Comparison of ENCODE assay signal across 23 mouse cellular contexts in the genomic region with DNA sequence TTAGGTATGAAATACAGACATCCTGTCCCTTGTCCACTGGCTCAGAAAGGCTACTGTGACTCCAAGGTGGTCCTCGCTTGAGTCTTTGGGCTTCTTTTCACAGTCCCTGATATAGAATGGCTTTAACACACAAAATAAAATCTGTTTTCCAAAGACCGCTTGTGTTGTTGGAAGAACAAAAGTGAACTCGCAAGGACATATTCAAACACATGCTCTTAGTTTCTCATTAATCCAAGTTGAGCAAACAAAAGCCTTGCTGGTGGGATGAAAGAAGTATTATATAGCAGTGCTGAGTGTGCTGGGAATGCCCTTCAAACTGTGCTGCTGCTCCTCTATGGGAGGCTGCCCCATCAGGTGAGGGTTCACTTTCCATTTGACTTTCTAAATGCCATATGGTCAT.
DNase-seq lines count a peak whose midpoint lies in the region; ATAC-seq and TF ChIP-seq lines count a peak whose summit lies in the region.
"Had no signal": no experiment of that assay in that cellular context is flagged by ENCODE, and none has a peak within 500 bp of the region (broad histone marks: within the 10 kb centered on the region; RNA-seq: fewer than 3 reads in every experiment).

No protein-coding gene starts in this region.

- H3K9ac ChIP-seq in hindbrain, embryonic 14.5 days = no peak overlapping the region
- H3K9ac ChIP-seq in hindbrain, embryonic 11.5 days (ENCODE audit: low read depth, low read length) = no peak overlapping the region
- H3K9ac ChIP-seq in midbrain, embryonic 15.5 days = no peak overlapping the region
- no peak overlapping the region for H3K9ac ChIP-seq in midbrain, embryonic 16.5 days (ENCODE audit: low read depth, low read length)
- no peak overlapping the region for H3K9ac ChIP-seq in forebrain, embryonic 14.5 days (ENCODE audit: low read length)
- H3K9ac ChIP-seq in hindbrain, postnatal 0 days (replicated peaks; ENCODE audit: low read length) = no peak overlapping the region
- H3K9ac ChIP-seq: embryonic facial prominence, embryonic 15.5 days; heart, embryonic 13.5 days had no signal

- peaks cover 10% of the 10 kb centered on the region for H3K4me1 ChIP-seq in hindbrain, embryonic 14.5 days (replicated peaks; ENCODE audit: control insufficient read depth, insufficient read depth, low read length)
- H3K4me1 ChIP-seq in hindbrain, embryonic 11.5 days (replicated peaks; ENCODE audit: control insufficient read depth, insufficient read depth, low read length) = no peaks in the 10 kb centered on the region
- peaks cover 15% of the 10 kb centered on the region for H3K4me1 ChIP-seq in midbrain, embryonic 15.5 days
- peaks cover 14% of the 10 kb centered on the region for H3K4me1 ChIP-seq in midbrain, embryonic 16.5 days (ENCODE audit: control insufficient read depth, insufficient read depth, low read length)
- H3K4me1 ChIP-seq in forebrain, embryonic 14.5 days (ENCODE audit: control insufficient read depth, insufficient read depth, low read length) = peaks cover 45% of the 10 kb centered on the region
- peaks cover 29% of the 10 kb centered on the region for H3K4me1 ChIP-seq in hindbrain, postnatal 0 days (ENCODE audit: insufficient read depth, low read length)

- no peak for DNase-seq in hindbrain, embryonic 14.5 days (ENCODE audit: low spot score)
- no peak for DNase-seq in hindbrain, embryonic 11.5 days (ENCODE audit: low spot score)
- DNase-seq in forebrain, embryonic 14.5 days (ENCODE audit: low spot score) = peak; percentile 34
- DNase-seq in hindbrain, postnatal 0 days (ENCODE audit: low spot score) = no peak
- no peak for DNase-seq in yolk sac, embryonic 10.5 days (ENCODE audit: low spot score)
- no peak for DNase-seq in heart, postnatal 36 days
- DNase-seq: adrenal gland, postnatal 14 days; cerebellum, adult 11 months; cerebellum, adult 8-10 months; embryo, embryonic 11 days; gastrocnemius, adult 2 months; gastrocnemius, postnatal 25 days; heart, postnatal 4 days; kidney, adult 18-20 months had no signal

- no peaks in the 10 kb centered on the region for H3K27me3 ChIP-seq in hindbrain, embryonic 14.5 days (ENCODE audit: control insufficient read depth, insufficient read depth, low read length)
- H3K27me3 ChIP-seq in hindbrain, embryonic 11.5 days (ENCODE audit: control insufficient read depth, insufficient read depth, low read length) = no peaks in the 10 kb centered on the region
- no peaks in the 10 kb centered on the region for H3K27me3 ChIP-seq in midbrain, embryonic 15.5 days (replicated peaks)
- no peaks in the 10 kb centered on the region for H3K27me3 ChIP-seq in midbrain, embryonic 16.5 days (ENCODE audit: control insufficient read depth, insufficient read depth, low read depth, low read length)
- no peaks in the 10 kb centered on the region for H3K27me3 ChIP-seq in forebrain, embryonic 14.5 days (replicated peaks; ENCODE audit: control insufficient read depth, insufficient read depth, low read length)
- no peaks in the 10 kb centered on the region for H3K27me3 ChIP-seq in hindbrain, postnatal 0 days (ENCODE audit: insufficient read depth, low read length)
- H3K27me3 ChIP-seq: CH12.LX; embryonic facial prominence, embryonic 15.5 days; heart, embryonic 13.5 days; Patski had no signal

- TF ChIP-seq CTCF in hindbrain, postnatal 0 days (IDR thresholded peaks at IDR 0.05; ENCODE audit: low read depth) = no peak

- no peak overlapping the region for H3K4me2 ChIP-seq in hindbrain, embryonic 14.5 days (replicated peaks)
- H3K4me2 ChIP-seq in hindbrain, embryonic 11.5 days (replicated peaks; ENCODE audit: low read depth, low read length) = no peak overlapping the region
- H3K4me2 ChIP-seq in midbrain, embryonic 15.5 days = no peak overlapping the region
- H3K4me2 ChIP-seq in midbrain, embryonic 16.5 days (ENCODE audit: low read length) = no peak overlapping the region
- H3K4me2 ChIP-seq in forebrain, embryonic 14.5 days (ENCODE audit: low read length) = no peak overlapping the region
- H3K4me2 ChIP-seq in hindbrain, postnatal 0 days (ENCODE audit: low read depth, low read length) = no peak overlapping the region
- H3K4me2 ChIP-seq: embryonic facial prominence, embryonic 15.5 days; heart, embryonic 13.5 days had no signal

- H3K4me3 ChIP-seq in hindbrain, embryonic 14.5 days (replicated peaks; ENCODE audit: low read length) = no peak overlapping the region
- no peak overlapping the region for H3K4me3 ChIP-seq in hindbrain, embryonic 11.5 days (ENCODE audit: low read depth, low read length)
- no peak overlapping the region for H3K4me3 ChIP-seq in midbrain, embryonic 15.5 days
- H3K4me3 ChIP-seq in midbrain, embryonic 16.5 days (ENCODE audit: low read depth, low read length) = no peak overlapping the region
- H3K4me3 ChIP-seq in forebrain, embryonic 14.5 days (ENCODE audit: low read depth, low read length) = no peak overlapping the region
- no peak overlapping the region for H3K4me3 ChIP-seq in hindbrain, postnatal 0 days (ENCODE audit: low read length)
- H3K4me3 ChIP-seq: embryonic facial prominence, embryonic 15.5 days; erythroblast, embryonic 14.5 days; gastrocnemius, adult 2 months; heart, embryonic 13.5 days had no signal

- ATAC-seq in hindbrain, embryonic 14.5 days (ENCODE audit: low FRiP score) = no peak
- no peak for ATAC-seq in hindbrain, embryonic 11.5 days (ENCODE audit: low FRiP score)
- ATAC-seq in midbrain, embryonic 15.5 days (replicated peaks) = no peak
- no peak for ATAC-seq in midbrain, embryonic 16.5 days
- no peak for ATAC-seq in forebrain, embryonic 14.5 days
- ATAC-seq in hindbrain, postnatal 0 days = no peak
- ATAC-seq: activated CD4-positive, CD25-positive, alpha-beta regulatory T cell, adult 4 months; inflammation-experienced regulatory T-cells, adult 6 months; Patski had no signal

- intact Hi-C loops in heart, postnatal 36 days (cut with DNase I) = no loop called here

- 45% methylated on average over 3 of the region's 3 CpGs for WGBS in hindbrain, embryonic 14.5 days
- 53% methylated on average over 3 of the region's 3 CpGs for WGBS in hindbrain, embryonic 11.5 days
- 31% methylated on average over 3 of the region's 3 CpGs for WGBS in midbrain, embryonic 15.5 days
- WGBS in midbrain, embryonic 16.5 days = 34% methylated on average over 3 of the region's 3 CpGs
- WGBS in forebrain, embryonic 14.5 days = 17% methylated on average over 3 of the region's 3 CpGs
- WGBS in hindbrain, postnatal 0 days = 50% methylated on average over 3 of the region's 3 CpGs

- no peaks in the 10 kb centered on the region for H3K9me3 ChIP-seq in hindbrain, embryonic 14.5 days (ENCODE audit: control insufficient read depth, low read length)
- H3K9me3 ChIP-seq in hindbrain, embryonic 11.5 days (ENCODE audit: control insufficient read depth, low read length) = no peaks in the 10 kb centered on the region
- H3K9me3 ChIP-seq in midbrain, embryonic 15.5 days = no peaks in the 10 kb centered on the region
- no peaks in the 10 kb centered on the region for H3K9me3 ChIP-seq in midbrain, embryonic 16.5 days (replicated peaks; ENCODE audit: control insufficient read depth, low read length, poor library complexity, severe bottlenecking)
- no peaks in the 10 kb centered on the region for H3K9me3 ChIP-seq in forebrain, embryonic 14.5 days (replicated peaks; ENCODE audit: control insufficient read depth, low read length)
- no peaks in the 10 kb centered on the region for H3K9me3 ChIP-seq in hindbrain, postnatal 0 days (ENCODE audit: low read length)
- H3K9me3 ChIP-seq: embryonic facial prominence, embryonic 15.5 days; heart, embryonic 13.5 days had no signal

- H3K36me3 ChIP-seq in hindbrain, embryonic 14.5 days (replicated peaks; ENCODE audit: control insufficient read depth, insufficient read depth) = no peaks in the 10 kb centered on the region
- no peaks in the 10 kb centered on the region for H3K36me3 ChIP-seq in hindbrain, embryonic 11.5 days (ENCODE audit: control insufficient read depth, insufficient read depth, low read length)
- no peaks in the 10 kb centered on the region for H3K36me3 ChIP-seq in midbrain, embryonic 15.5 days (replicated peaks)
- no peaks in the 10 kb centered on the region for H3K36me3 ChIP-seq in midbrain, embryonic 16.5 days (ENCODE audit: control insufficient read depth, insufficient read depth, low read length)
- no peaks in the 10 kb centered on the region for H3K36me3 ChIP-seq in forebrain, embryonic 14.5 days (ENCODE audit: control insufficient read depth, insufficient read depth, low read length)
- no peaks in the 10 kb centered on the region for H3K36me3 ChIP-seq in hindbrain, postnatal 0 days (ENCODE audit: insufficient read depth, low read length)
- H3K36me3 ChIP-seq: embryonic facial prominence, embryonic 15.5 days; heart, embryonic 13.5 days had no signal

- peak overlapping the region; percentile 35; the same call in 1 of the 2 replicates for H3K27ac ChIP-seq in hindbrain, embryonic 14.5 days
- H3K27ac ChIP-seq in hindbrain, embryonic 11.5 days (ENCODE audit: low read depth, low read length) = no peak overlapping the region
- H3K27ac ChIP-seq in midbrain, embryonic 15.5 days = 0 out of 2 replicates have a peak overlapping the region, but pooled peaks have one; percentile 58
- H3K27ac ChIP-seq in midbrain, embryonic 16.5 days (ENCODE audit: low read length) = no peak overlapping the region
- H3K27ac ChIP-seq in forebrain, embryonic 14.5 days (ENCODE audit: low read depth, low read length) = peak overlapping the region; percentile 94
- H3K27ac ChIP-seq in hindbrain, postnatal 0 days = peak overlapping the region; percentile 41; the same call in 1 of the 2 replicates
- H3K27ac ChIP-seq: embryonic facial prominence, embryonic 15.5 days; gastrocnemius, adult 2 months; heart, embryonic 13.5 days had no signal

Comparison
In these comparisons a context has a peak if more than half of its experiments do, and no peak if none do; other contexts are left out.
1. H3K27ac ChIP-seq: peak in hindbrain, embryonic 14.5 days (single experiment), midbrain, embryonic 15.5 days (single experiment), forebrain, embryonic 14.5 days (single experiment) and hindbrain, postnatal 0 days (single experiment); none in hindbrain, embryonic 11.5 days (single experiment) and midbrain, embryonic 16.5 days (single experiment).